Comparison of ENCODE assay signal across 10 mouse cellular contexts in the genomic region with DNA sequence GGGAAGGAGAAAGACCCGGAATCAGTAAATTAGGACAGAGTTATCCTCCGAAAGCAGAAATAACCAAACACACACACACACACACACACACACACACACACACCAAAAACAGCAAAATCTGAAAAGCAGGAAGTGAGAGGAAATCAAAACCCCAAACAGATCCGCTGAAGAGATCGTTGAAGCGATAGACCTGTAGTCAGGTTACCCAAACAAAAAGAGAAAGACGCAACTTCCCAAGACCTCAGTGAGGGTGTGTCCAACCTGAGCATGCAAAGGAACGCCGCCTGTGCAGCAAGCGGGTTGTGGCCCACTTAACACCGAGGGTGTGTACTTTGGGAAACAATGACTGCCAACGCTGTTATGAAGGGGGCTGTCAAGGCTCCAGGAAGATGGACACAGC. TPM values are rescaled to one million over a fixed set of nuclear protein-coding genes. Genes with fewer than 3 reads are reported as not detected.
DNase-seq lines count a peak whose midpoint lies in the region; ATAC-seq and TF ChIP-seq lines count a peak whose summit lies in the region.
"Had no signal": no experiment of that assay in that cellular context is flagged by ENCODE, and none has a peak within 500 bp of the region (broad histone marks: within the 10 kb centered on the region; RNA-seq: fewer than 3 reads in every experiment).

No protein-coding gene starts in this region.

- DNase-seq in T-cell, adult 2 months (ENCODE audit: low spot score): peak; percentile 86
- DNase-seq in lung, postnatal 25 days (ENCODE audit: low spot score): peak; percentile 73
- peak; percentile 91 for DNase-seq in splenic B cell, adult 2 months (ENCODE audit: low read depth, low spot score)
- DNase-seq in hindbrain, embryonic 11.5 days (ENCODE audit: low spot score): no peak

- H3K9ac ChIP-seq in intestine, postnatal 0 days (ENCODE audit: low read depth, low read length): no peak overlapping the region
- H3K9ac ChIP-seq in hindbrain, embryonic 11.5 days (ENCODE audit: low read depth, low read length): no peak overlapping the region
- H3K9ac ChIP-seq in forebrain, embryonic 13.5 days: no peak overlapping the region
- H3K9ac ChIP-seq: hindbrain, embryonic 14.5 days; liver, embryonic 15.5 days had no signal

- WGBS in intestine, postnatal 0 days: 70% methylated on average over 11 of the region's 11 CpGs
- 91% methylated on average over 11 of the region's 11 CpGs for WGBS in hindbrain, embryonic 11.5 days
- 95% methylated on average over 11 of the region's 11 CpGs for WGBS in forebrain, embryonic 13.5 days

- no peaks in the 10 kb centered on the region for H3K4me1 ChIP-seq in intestine, postnatal 0 days (replicated peaks; ENCODE audit: control insufficient read depth, insufficient read depth, low read length)
- no peaks in the 10 kb centered on the region for H3K4me1 ChIP-seq in hindbrain, embryonic 11.5 days (replicated peaks; ENCODE audit: control insufficient read depth, insufficient read depth, low read length)
- H3K4me1 ChIP-seq in forebrain, embryonic 13.5 days: no peaks in the 10 kb centered on the region

- peaks cover 9% of the 10 kb centered on the region for H3K36me3 ChIP-seq in splenic B cell, adult 2 months (ENCODE audit: control insufficient read depth, insufficient read depth, low read length, poor library complexity, severe bottlenecking)
- peaks cover 22% of the 10 kb centered on the region; the same call in 1 of the 2 replicates for H3K36me3 ChIP-seq in intestine, postnatal 0 days (ENCODE audit: control insufficient read depth, insufficient read depth)
- 0 out of 2 replicates have a peak, but pooled peaks cover 2% of the 10 kb centered on the region for H3K36me3 ChIP-seq in hindbrain, embryonic 11.5 days (ENCODE audit: control insufficient read depth, insufficient read depth, low read length)
- H3K36me3 ChIP-seq in forebrain, embryonic 13.5 days (ENCODE audit: poor library complexity, severe bottlenecking): peaks cover 24% of the 10 kb centered on the region

- H3K27me3 ChIP-seq in splenic B cell, adult 2 months (ENCODE audit: control insufficient read depth, insufficient read depth, low read length, poor library complexity, severe bottlenecking): no peaks in the 10 kb centered on the region
- no peaks in the 10 kb centered on the region for H3K27me3 ChIP-seq in intestine, postnatal 0 days (replicated peaks; ENCODE audit: control insufficient read depth, insufficient read depth, low read length)
- no peaks in the 10 kb centered on the region for H3K27me3 ChIP-seq in hindbrain, embryonic 11.5 days (ENCODE audit: control insufficient read depth, insufficient read depth, low read length)
- no peaks in the 10 kb centered on the region for H3K27me3 ChIP-seq in forebrain, embryonic 13.5 days
- H3K27me3 ChIP-seq: liver, embryonic 15.5 days had no signal

- ATAC-seq in CD4-positive, CD25-positive, alpha-beta regulatory T cell, adult 4 months: peak; percentile 80
- no peak for ATAC-seq in intestine, postnatal 0 days
- ATAC-seq in hindbrain, embryonic 11.5 days (ENCODE audit: low FRiP score): no peak
- no peak for ATAC-seq in forebrain, embryonic 13.5 days
- ATAC-seq: forebrain, embryonic 14.5 days had no signal

- no peak overlapping the region for H3K4me3 ChIP-seq in intestine, postnatal 0 days (ENCODE audit: low read depth, low read length)
- no peak overlapping the region for H3K4me3 ChIP-seq in hindbrain, embryonic 11.5 days (ENCODE audit: low read depth, low read length)
- no peak overlapping the region for H3K4me3 ChIP-seq in forebrain, embryonic 13.5 days
- H3K4me3 ChIP-seq: liver, embryonic 15.5 days had no signal

- no peak for TF ChIP-seq CTCF in intestine, postnatal 0 days (IDR thresholded peaks at IDR 0.05; ENCODE audit: low read depth)

- H3K27ac ChIP-seq in intestine, postnatal 0 days (ENCODE audit: low read depth, low read length): no peak overlapping the region
- no peak overlapping the region for H3K27ac ChIP-seq in hindbrain, embryonic 11.5 days (ENCODE audit: low read depth, low read length)
- H3K27ac ChIP-seq in forebrain, embryonic 13.5 days: no peak overlapping the region
- H3K27ac ChIP-seq: hindbrain, embryonic 14.5 days had no signal

- H3K9me3 ChIP-seq in intestine, postnatal 0 days (ENCODE audit: control insufficient read depth): no peaks in the 10 kb centered on the region
- H3K9me3 ChIP-seq in hindbrain, embryonic 11.5 days (ENCODE audit: control insufficient read depth, low read length): no peaks in the 10 kb centered on the region
- no peaks in the 10 kb centered on the region for H3K9me3 ChIP-seq in forebrain, embryonic 13.5 days (replicated peaks)
- H3K9me3 ChIP-seq: liver, embryonic 15.5 days had no signal

- no peak overlapping the region for H3K4me2 ChIP-seq in intestine, postnatal 0 days (replicated peaks; ENCODE audit: low read depth)
- no peak overlapping the region for H3K4me2 ChIP-seq in hindbrain, embryonic 11.5 days (replicated peaks; ENCODE audit: low read depth, low read length)
- H3K4me2 ChIP-seq in forebrain, embryonic 13.5 days: no peak overlapping the region
- H3K4me2 ChIP-seq: hindbrain, embryonic 14.5 days had no signal

RNA-seq across cellular contexts. Expression of a gene that starts 38.9 kb away (rescaled TPM):
- polyA plus RNA-seq in CD4-positive, CD25-positive, alpha-beta regulatory T cell, adult 4 months (2017; shearing (Covaris generic)): under 1 TPM in 1 of 2 experiments, not detected in 1; 0.30 TPM
- polyA plus RNA-seq in intestine, postnatal 0 days (2015; fragmentation: Nextera tagmentation; extraction: Ambion mirVana): not detected in 2 replicates
- polyA plus RNA-seq in hindbrain, embryonic 11.5 days (2014; fragmentation: Nextera tagmentation; extraction: Ambion mirVana): not detected in 2 replicates
- not detected in 2 replicates for polyA plus RNA-seq in forebrain, embryonic 13.5 days (2015; fragmentation: Nextera tagmentation; extraction: Ambion mirVana)
- polyA plus RNA-seq: forebrain, embryonic 14.5 days; hindbrain, embryonic 14.5 days; liver, embryonic 15.5 days had no signal
